Mouse (Mus musculus) G1E (cell line): ENCODE data around the gene Cgnl1.

Experiments
- CTCF ChIP-seq: IDR thresholded peaks from 2 replicates; pipeline ENCODE4 v1.5.1; 2012; ENCODE audit warnings: low read depth, low read length, inconsistent platforms, mixed read lengths
- GATA1 ChIP-seq: IDR thresholded peaks from 2 replicates; pipeline ENCODE4 v1.6.1; 2012; ENCODE audit warnings: borderline replicate concordance, low read length, inconsistent platforms, mixed read lengths

DNA sequence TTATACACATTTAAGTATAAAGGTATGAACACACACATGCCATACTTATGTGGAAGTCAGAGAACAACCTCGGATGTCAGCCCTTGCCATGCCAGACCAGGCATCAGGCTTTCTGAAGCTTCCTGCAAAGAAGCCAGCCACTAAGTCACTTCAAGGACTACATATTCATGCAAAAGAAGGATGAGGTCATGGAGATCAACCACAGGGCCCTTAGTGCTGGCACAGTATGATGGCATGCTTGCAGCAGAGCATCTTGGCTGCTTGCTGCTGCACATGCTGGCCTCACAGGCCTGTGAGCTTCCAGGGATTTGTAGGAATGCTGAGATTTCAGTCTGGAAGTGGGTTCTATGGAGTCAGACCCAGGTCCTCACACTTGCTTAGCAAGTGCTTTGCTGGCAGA is 188.6 kb downstream of the Cgnl1 start:
- no peak for TF ChIP-seq CTCF
- TF ChIP-seq GATA1: no peak
